In the genomic region with DNA sequence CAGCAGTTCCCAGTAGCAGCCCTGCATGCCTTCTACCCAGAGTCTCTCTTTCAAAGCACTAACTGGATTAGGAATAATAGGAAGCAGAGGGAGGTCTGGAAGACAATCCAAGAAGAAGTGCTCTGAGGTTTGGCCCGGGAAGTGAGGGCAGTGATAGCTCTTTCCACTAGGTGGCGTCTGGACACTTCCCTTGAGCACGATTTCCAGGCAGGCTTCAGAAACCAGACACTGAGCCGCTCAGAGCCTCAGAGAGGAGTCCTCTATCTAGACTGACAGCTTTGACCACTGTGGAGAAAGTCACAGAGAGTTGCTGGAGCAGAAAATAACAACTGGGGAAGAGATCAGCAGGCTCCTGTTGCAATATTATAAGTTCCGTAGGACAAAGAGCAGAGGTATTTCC, we compare ENCODE assay signal across 9 mouse cellular contexts. TPM values are rescaled to one million over a fixed set of nuclear protein-coding genes. Genes with fewer than 3 reads are reported as not detected.
DNase-seq lines count a peak whose midpoint lies in the region; ATAC-seq lines count a peak whose summit lies in the region.
"Had no signal": no experiment of that assay in that cellular context is flagged by ENCODE, and none has a peak within 500 bp of the region (broad histone marks: within the 10 kb centered on the region; RNA-seq: fewer than 3 reads in every experiment).

No protein-coding gene starts in this region.

- no peak overlapping the region for H3K27ac ChIP-seq in limb, embryonic 13.5 days
- no peak overlapping the region for H3K27ac ChIP-seq in stomach, embryonic 14.5 days (ENCODE audit: low read length)

- no peaks in the 10 kb centered on the region for H3K9me3 ChIP-seq in limb, embryonic 13.5 days
- no peaks in the 10 kb centered on the region for H3K9me3 ChIP-seq in stomach, embryonic 14.5 days (ENCODE audit: control insufficient read depth, low read depth, low read length)

- intact Hi-C loops in gastrocnemius, postnatal 36 days (cut with DNase I): no loop called here

- no peaks in the 10 kb centered on the region for H3K36me3 ChIP-seq in limb, embryonic 13.5 days
- H3K36me3 ChIP-seq in stomach, embryonic 14.5 days (ENCODE audit: control insufficient read depth, insufficient read depth, low read length): no peaks in the 10 kb centered on the region

- H3K9ac ChIP-seq in limb, embryonic 13.5 days: no peak overlapping the region
- no peak overlapping the region for H3K9ac ChIP-seq in stomach, embryonic 14.5 days (replicated peaks; ENCODE audit: low read depth, low read length)

- WGBS in limb, embryonic 13.5 days: 9% methylated on average over 5 of the region's 5 CpGs
- WGBS in stomach, embryonic 14.5 days: 12% methylated on average over 5 of the region's 5 CpGs

- DNase-seq in 416B (ENCODE audit: low read depth): peak; percentile 68
- peak; percentile 63 to 65 for DNase-seq in adrenal gland, adult 18-20 months (ENCODE audit: low spot score in 2 of 2)
- DNase-seq in embryo, embryonic 10.5 days (ENCODE audit: low spot score): peak; percentile 92
- peak; percentile 50 to 53 for DNase-seq in gastrocnemius, postnatal 36 days
- peak; percentile 80 for DNase-seq in kidney, adult 9 months
- peak; percentile 38 to 39 for DNase-seq in natural killer cell, adult 2 months (ENCODE audit: low spot score in 2 of 2)

- ATAC-seq in limb, embryonic 13.5 days (ENCODE audit: low FRiP score, low read depth): peak; percentile 69
- ATAC-seq in stomach, embryonic 14.5 days (ENCODE audit: insufficient number of reproducible peaks, insufficient read depth, low FRiP score, low read depth): peak; percentile 77; the same call in 1 of the 2 replicates

- no peaks in the 10 kb centered on the region for H3K27me3 ChIP-seq in limb, embryonic 13.5 days
- H3K27me3 ChIP-seq in stomach, embryonic 14.5 days (ENCODE audit: control insufficient read depth, insufficient read depth, low read length): no peaks in the 10 kb centered on the region

- H3K4me3 ChIP-seq in limb, embryonic 13.5 days: no peak overlapping the region
- H3K4me3 ChIP-seq in stomach, embryonic 14.5 days (ENCODE audit: low read depth, low read length): no peak overlapping the region

- H3K4me2 ChIP-seq in limb, embryonic 13.5 days (replicated peaks): no peak overlapping the region
- H3K4me2 ChIP-seq in stomach, embryonic 14.5 days (replicated peaks; ENCODE audit: low read depth, low read length): no peak overlapping the region

- no peaks in the 10 kb centered on the region for H3K4me1 ChIP-seq in limb, embryonic 13.5 days
- H3K4me1 ChIP-seq in stomach, embryonic 14.5 days (ENCODE audit: control insufficient read depth, insufficient read depth, low read length): no peaks in the 10 kb centered on the region

RNA-seq across cellular contexts. Expression of a gene that starts 5.8 kb away (rescaled TPM):
- 1 to 10 TPM in 1 of 2 experiments, under 1 TPM in 1; 0.48 to 2.0 TPM for total RNA-seq in adrenal gland, adult 18-20 months (2021)
- not detected for total RNA-seq in gastrocnemius, postnatal 36 days (2021)
- 0.31 TPM in 2 replicates for polyA plus RNA-seq in limb, embryonic 13.5 days (2015; fragmentation: Nextera tagmentation; extraction: Ambion mirVana)
- polyA plus RNA-seq in stomach, embryonic 14.5 days (2014; fragmentation: Nextera tagmentation; extraction: Ambion mirVana): not detected in 2 replicates
- total RNA-seq: adrenal gland, postnatal 4 days had no signal

RNA-seq across cellular contexts. Expression of a gene that starts 40.6 kb away (rescaled TPM):
- 10 to 100 TPM; 14.5 to 15.5 TPM for total RNA-seq in adrenal gland, adult 18-20 months (2021)
- total RNA-seq in gastrocnemius, postnatal 36 days (2021): 1 to 10 TPM; 7.8 to 9.0 TPM
- polyA plus RNA-seq in limb, embryonic 13.5 days (2015; fragmentation: Nextera tagmentation; extraction: Ambion mirVana): 68.5 and 68.8 TPM in 2 replicates
- polyA plus RNA-seq in stomach, embryonic 14.5 days (2014; fragmentation: Nextera tagmentation; extraction: Ambion mirVana): 67.3 and 71.3 TPM in 2 replicates

Comparison
In these comparisons a context has a peak if more than half of its experiments do, and no peak if none do; other contexts are left out.
1. DNase-seq: peak in every context shown above with its lines; median percentile 92 in embryo, embryonic 10.5 days; 80 in kidney, adult 9 months; 68 in 416B; 64 in adrenal gland, adult 18-20 months; 52 in gastrocnemius, postnatal 36 days; 38 in natural killer cell, adult 2 months.